ENCODE assay signal across 23 mouse cellular contexts in the genomic region with DNA sequence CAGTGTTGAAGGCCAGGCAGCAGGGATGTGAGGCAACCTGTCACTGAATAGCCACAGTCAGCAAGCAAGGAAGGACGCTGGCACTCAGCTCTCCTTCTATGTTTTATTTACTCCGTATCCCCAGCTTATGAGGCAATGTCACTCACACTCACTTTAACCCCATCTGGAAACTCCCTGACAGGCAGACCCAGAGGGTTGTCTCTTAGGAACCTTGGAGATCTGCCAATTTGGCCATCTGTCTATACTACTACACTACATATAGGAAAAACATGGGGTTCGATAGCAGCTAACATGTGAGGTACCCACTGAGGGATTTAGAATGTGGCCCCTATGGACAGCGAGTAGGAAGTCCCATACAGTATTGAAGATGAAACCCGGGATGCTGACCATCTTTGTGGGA. TPM values are rescaled to one million over a fixed set of nuclear protein-coding genes. Genes with fewer than 3 reads are reported as not detected.
"Had no signal": no experiment of that assay in that cellular context is flagged by ENCODE, and none has a peak within 500 bp of the region (broad histone marks: within the 10 kb centered on the region; RNA-seq: fewer than 3 reads in every experiment).

No protein-coding gene starts in this region.

- H3K4me1 ChIP-seq: liver, embryonic 13.5 days; lung, embryonic 15.5 days; midbrain, embryonic 12.5 days; midbrain, embryonic 15.5 days; stomach, embryonic 15.5 days had no signal

- H3K9me3 ChIP-seq: liver, embryonic 13.5 days; lung, embryonic 15.5 days; midbrain, embryonic 12.5 days; midbrain, embryonic 15.5 days; stomach, embryonic 15.5 days had no signal

- ATAC-seq: intestine, postnatal 0 days; midbrain, embryonic 15.5 days had no signal

- H3K9ac ChIP-seq: liver, embryonic 13.5 days; lung, embryonic 15.5 days; midbrain, embryonic 12.5 days; midbrain, embryonic 15.5 days; stomach, embryonic 15.5 days had no signal

- DNase-seq: kidney, adult 2 months; kidney, postnatal 25 days; layer of hippocampus, adult 9-11 months; liver, embryonic 13.5 days; right cerebral cortex, postnatal 25 days; spleen, adult 18-20 months; thymus, postnatal 25 days had no signal

- H3K27ac ChIP-seq: kidney, postnatal 0 days; layer of hippocampus, adult 2 months; liver, embryonic 13.5 days; lung, embryonic 15.5 days; macrophage; midbrain, embryonic 12.5 days; midbrain, embryonic 15.5 days; stomach, embryonic 15.5 days had no signal

- H3K27me3 ChIP-seq: liver, embryonic 13.5 days; lung, embryonic 15.5 days; midbrain, embryonic 12.5 days; midbrain, embryonic 15.5 days; stomach, embryonic 15.5 days had no signal

- H3K4me3 ChIP-seq: layer of hippocampus, adult 2 months; liver, embryonic 13.5 days; lung, embryonic 15.5 days; midbrain, embryonic 12.5 days; midbrain, embryonic 15.5 days; stomach, embryonic 15.5 days had no signal

- H3K36me3 ChIP-seq: liver, embryonic 13.5 days; lung, embryonic 15.5 days; midbrain, embryonic 12.5 days; midbrain, embryonic 15.5 days; stomach, embryonic 15.5 days had no signal

- H3K4me2 ChIP-seq: liver, embryonic 13.5 days; lung, embryonic 15.5 days; midbrain, embryonic 12.5 days; midbrain, embryonic 15.5 days; stomach, embryonic 15.5 days had no signal

RNA-seq across cellular contexts. Expression of gene Gm765, which starts 12.7 kb away (rescaled TPM):
- total RNA-seq: layer of hippocampus, adult 2 months; layer of hippocampus, postnatal 25 days; megakaryocyte, adult 5-6 weeks had no signal
- polyA plus RNA-seq: intestine, postnatal 0 days; kidney, adult 2 months; kidney, embryonic 14.5 days; kidney, postnatal 0 days; large intestine, adult 2 months; limb, embryonic 11.5 days; liver, embryonic 13.5 days; liver, embryonic 16.5 days; lung, embryonic 15.5 days; macrophage; midbrain, embryonic 15.5 days; neural tube, embryonic 11.5 days; stomach, embryonic 15.5 days; thymus, postnatal 0 days had no signal
